Mouse (Mus musculus): ENCODE measurements around the gene Wiz. TPM values are rescaled to one million over a fixed set of nuclear protein-coding genes. Genes with fewer than 3 reads are reported as not detected.

The Wiz gene
- polyA plus RNA-seq (2017; shearing (Covaris generic)), result 19.3 TPM

GRCm38 (mm10) chr17:32389101-32389659, at the start of gene Wiz:
Wiz (minus strand) TSS chr17:32389439.

GRCm38 (mm10) chr17:32424034-32424433, 34.8 kb upstream of the Wiz start, which contains the start of gene Pglyrp2:
Pglyrp2 (minus strand) TSS chr17:32424167.

DNA sequence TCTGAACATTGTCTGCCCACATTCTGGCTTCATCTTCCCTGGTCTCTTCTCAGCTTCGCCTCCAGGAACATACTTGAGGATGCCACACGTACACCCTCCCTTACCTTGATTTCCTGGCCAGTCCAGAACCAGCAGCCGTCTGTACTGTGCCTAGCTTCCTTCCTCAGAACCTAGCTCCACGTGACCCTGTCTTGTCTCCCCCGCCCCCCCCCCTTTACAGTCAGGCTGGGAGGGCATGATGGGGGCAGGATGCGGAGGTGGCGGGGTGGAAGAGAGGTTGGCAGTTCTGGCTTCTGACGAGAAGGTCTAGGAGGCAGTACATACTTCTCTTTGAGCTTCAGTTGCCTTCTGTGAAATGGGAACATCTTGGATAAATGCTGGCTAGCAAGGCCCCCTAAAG, 14.2 kb upstream of the Wiz start, which contains the start of gene Rasal3:
Rasal3 (minus strand) TSS at position 167 of the 400 bp plus-strand sequence.

DNA sequence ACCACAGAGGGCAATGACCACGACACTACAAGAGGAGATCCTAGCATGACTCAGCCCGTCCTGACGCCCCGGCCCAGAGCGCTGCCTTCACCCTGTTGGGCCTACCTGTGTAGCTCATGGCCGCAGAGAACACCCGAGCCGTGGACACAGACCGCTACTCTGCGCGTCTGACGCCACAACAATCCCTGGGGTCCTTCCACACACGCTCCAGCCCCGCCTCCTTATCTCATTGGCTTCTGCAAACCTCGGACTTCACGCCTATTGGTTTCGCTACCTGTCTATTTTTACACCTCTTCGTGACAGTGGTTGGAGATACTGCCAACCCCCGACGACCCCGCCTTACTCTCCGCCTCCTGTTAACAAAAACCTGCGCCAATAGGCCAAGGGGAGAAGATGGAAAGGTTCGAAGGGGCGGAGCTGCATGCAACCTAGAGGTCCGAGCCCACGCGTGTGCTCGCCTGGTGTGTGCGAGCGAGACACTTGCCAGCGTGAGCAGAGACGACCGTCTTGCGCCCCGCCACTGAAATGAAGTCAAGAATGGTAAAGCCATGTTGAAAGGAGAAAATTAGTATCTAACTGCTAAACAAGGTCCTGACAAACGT, 38.8 kb downstream of the Wiz start, which contains the start of gene Akap8l:
Akap8l (minus strand) TSS at position 226 of the 602 bp plus-strand sequence.

DNA sequence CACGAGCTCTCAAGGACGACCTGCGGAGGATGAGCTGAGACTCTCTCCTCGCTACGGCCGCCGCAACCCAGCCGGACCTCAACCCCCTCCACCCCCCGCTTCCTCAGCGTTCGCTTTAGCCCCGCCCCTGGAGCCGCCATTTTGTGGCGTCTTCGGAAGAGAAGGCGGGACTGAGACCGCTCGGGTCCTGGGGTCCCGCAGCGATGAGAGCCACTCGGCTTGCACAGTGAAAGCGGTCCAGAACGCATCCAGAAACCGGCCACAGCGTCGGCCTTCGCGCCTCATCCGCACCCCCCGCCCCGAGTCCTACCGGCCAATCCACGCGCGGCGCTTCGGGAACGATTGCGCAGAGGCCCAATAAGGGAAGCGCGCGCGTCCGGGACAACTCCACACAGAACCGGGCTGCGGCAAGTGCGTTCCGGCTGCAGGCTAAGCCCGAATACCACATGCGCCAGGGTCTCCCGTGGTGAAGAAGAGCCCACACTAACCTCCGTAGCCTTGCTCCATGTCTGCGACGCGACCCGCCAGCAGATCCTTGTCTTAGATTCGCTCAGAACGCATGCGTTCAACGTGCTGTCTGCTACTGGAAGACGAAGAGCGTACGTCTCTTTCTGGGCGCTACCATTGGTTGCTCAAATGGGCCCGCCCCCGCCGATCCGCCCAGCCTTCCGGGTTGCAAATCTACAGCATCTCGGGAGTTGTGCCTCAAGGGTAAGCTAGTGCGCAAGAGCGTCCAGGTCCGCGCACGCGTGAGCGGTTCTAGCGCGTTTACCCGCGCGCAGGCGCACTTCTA, 68.4 kb downstream of the Wiz start, which contains the start of gene Akap8:
Akap8 (minus strand) TSS at position 642 of the 793 bp plus-strand sequence.

Other genes starting within 250 kb of the Wiz start
- not detected for gene Notch3, start 222.6 kb downstream of the Wiz start, polyA plus RNA-seq (2017; shearing (Covaris generic))
- gene Ephx3, start 199.9 kb downstream of the Wiz start, polyA plus RNA-seq (2017; shearing (Covaris generic)), result not detected
- gene Brd4, start 104.7 kb downstream of the Wiz start, polyA plus RNA-seq (2017; shearing (Covaris generic)), result 243 TPM
- gene Akap8, start 68.2 kb downstream of the Wiz start, polyA plus RNA-seq (2017; shearing (Covaris generic)), result 203 TPM
- gene Akap8l, start 38.8 kb downstream of the Wiz start, polyA plus RNA-seq (2017; shearing (Covaris generic)), result 177 TPM
- 514 TPM for gene Rasal3, start 14.1 kb upstream of the Wiz start, polyA plus RNA-seq (2017; shearing (Covaris generic))
- gene Pglyrp2, start 34.7 kb upstream of the Wiz start, polyA plus RNA-seq (2017; shearing (Covaris generic)), result 38.2 TPM
- not detected for gene Cyp4f39, start 63.3 kb upstream of the Wiz start, polyA plus RNA-seq (2017; shearing (Covaris generic))
- 0.94 TPM for gene Cyp4f17, start 116.6 kb upstream of the Wiz start, polyA plus RNA-seq (2017; shearing (Covaris generic))
- gene Cyp4f16, start 147.1 kb upstream of the Wiz start, polyA plus RNA-seq (2017; shearing (Covaris generic)), result 12.8 TPM
- not detected for gene Cyp4f37, start 231.9 kb upstream of the Wiz start, polyA plus RNA-seq (2017; shearing (Covaris generic))